Mouse (Mus musculus): ENCODE data around the gene Misp. TPM values are rescaled to one million over a fixed set of nuclear protein-coding genes. Genes with fewer than 3 reads are reported as not detected.

Misp gene
- polyA plus RNA-seq, 1 experiment: not detected

DNA sequence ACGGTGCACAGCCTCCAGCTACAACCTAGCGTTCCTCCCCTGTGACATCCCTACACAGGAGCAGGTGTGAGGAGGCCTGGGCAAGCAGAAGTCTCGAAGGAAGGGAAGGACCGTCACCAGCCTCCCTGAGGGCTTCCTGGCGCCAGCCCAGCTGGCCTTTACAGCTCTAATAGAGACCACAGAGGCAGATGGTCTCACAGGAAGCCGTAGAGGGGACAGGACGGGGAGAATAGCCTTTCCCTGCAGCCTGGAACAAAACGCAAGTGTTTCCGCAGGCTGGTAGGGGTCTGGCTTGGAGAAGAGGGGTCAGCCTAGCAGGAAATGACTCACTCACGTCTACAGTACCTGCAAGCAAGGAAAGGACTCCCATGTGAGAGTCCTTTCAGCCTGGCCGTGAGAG, 13.0 kb upstream of the Misp start:
- TF ChIP-seq GATA1 (IDR thresholded peaks at IDR 0.05; ENCODE audit: low read length): no peak

DNA sequence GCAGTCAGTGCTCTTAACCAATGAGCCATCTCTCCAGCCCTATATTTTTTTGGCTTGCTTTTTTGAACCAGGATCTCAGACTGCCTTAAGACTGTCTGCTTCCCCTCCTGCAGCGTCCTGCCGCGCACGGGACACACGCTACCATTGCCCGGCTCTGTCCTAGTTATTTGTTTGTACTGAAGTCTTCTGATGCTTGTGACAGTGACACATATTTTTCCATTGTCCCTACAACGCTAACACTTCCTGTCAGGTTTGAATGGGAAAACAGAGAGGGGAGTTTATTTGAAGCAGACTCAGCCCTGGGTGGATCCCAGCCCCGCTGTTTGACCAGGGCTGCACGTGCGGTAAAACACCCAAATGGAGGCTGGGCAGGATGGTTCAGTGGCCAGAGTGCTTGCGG, 12.1 kb upstream of the Misp start:
- TF ChIP-seq GATA1 (IDR thresholded peaks at IDR 0.05; ENCODE audit: low read length): no peak

DNA sequence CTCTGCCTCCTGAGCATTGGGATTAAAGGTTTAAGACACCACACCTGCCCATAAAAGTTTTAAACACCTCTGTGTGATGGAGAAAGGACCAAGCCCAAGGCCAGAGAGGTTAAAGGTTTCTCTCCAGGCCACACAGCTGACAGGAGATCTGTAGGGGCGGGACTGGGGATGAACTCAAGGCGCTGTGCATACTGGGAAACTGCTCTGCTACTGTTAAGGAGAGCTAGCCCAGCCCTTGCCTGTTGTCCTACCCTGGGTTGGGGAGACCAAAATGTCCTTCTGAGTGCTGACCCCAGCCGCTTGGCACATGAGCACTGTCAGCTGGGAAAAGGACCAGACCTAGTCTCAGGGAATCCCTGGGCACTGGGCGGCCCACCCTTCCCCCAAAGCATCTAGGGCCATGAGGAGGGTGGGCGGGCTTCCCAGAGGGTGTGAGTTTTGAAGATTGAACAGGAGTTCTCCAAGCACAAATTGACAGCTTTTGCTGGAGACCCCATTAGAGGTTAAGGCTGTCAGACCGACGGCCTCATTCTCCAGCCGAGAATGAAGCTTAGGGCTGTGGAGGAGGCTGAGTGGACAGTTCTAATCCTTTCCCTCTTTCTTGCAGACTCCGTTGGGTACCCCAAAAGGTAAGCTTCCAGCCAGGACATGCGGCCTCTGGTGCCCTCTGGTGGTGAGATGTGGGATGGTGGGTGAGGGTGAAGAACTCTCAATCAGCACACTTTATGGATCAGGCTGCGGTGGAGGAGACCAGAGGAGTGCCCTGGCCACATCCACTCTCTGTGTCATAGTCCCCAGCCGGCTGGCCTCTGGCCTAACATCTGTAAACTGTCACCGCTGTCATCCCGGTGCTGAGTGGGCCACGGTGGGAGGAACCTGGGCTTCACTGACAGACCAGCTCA, 8.8 kb upstream of the Misp start:
- TF ChIP-seq GATA1 (IDR thresholded peaks at IDR 0.05; ENCODE audit: low read length): no peak

- TF ChIP-seq GATA1 (IDR thresholded peaks at IDR 0.05; ENCODE audit: low read length): no peak
These were observed 6.4 kb upstream of the Misp start for GRCm38 (mm10) chr10:79814271-79814842.

- TF ChIP-seq GATA1 (IDR thresholded peaks at IDR 0.05; ENCODE audit: low read length): no peak
These were observed 4.9 kb upstream of the Misp start for GRCm38 (mm10) chr10:79815671-79816494.

- TF ChIP-seq GATA1 (IDR thresholded peaks at IDR 0.05; ENCODE audit: low read length): no peak
These were observed 3.7 kb upstream of the Misp start for GRCm38 (mm10) chr10:79817111-79817510.

DNA sequence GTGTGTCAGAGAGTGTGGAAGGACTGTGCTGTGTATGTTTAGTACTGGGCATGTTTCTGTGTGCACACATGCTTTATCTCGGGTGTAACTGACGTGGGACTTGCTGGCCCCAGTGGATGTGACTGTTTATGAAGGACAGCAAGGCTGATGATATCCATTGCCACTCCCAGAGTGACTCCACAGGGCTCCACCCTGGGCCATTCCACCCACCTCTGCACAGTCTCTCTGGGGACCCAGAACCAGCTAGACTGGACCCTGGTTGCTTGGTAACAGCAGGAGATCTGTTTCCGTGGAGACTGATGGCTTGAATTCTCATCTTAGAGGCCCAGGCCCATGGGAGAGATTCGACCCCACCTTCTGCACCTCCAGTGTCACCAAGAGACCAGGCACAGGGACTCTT, 2.6 kb upstream of the Misp start:
- TF ChIP-seq GATA1 (IDR thresholded peaks at IDR 0.05; ENCODE audit: low read length): no peak

GRCm38 (mm10) chr10:79819606-79820005, 1.2 kb upstream of the Misp start:
- TF ChIP-seq GATA1 (IDR thresholded peaks at IDR 0.05; ENCODE audit: low read length): no peak

GRCm38 (mm10) chr10:79820277-79820676, 512 bp upstream of the Misp start:
- TF ChIP-seq GATA1 (IDR thresholded peaks at IDR 0.05; ENCODE audit: low read length): no peak

DNA sequence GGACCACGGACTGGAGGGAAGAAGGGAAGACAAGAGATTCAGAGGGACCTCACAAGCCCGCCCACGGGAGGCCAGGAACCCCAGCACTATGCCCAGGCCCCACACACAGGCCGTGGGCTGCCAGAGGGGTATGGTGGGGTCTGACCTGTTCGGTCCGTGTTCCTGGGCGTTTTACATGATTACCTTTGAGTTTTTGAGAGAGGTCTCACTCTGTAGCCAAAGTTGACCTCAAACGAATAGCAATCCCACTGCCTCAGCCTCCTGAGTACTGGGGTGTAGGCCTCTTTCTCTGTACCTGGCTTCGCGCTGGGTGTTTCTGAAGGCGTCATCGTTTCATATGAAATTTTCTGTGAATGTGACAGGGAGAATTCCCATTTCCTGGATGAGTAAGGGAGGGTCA, 942 bp downstream of the Misp start:
- no peak for TF ChIP-seq GATA1 (IDR thresholded peaks at IDR 0.05; ENCODE audit: low read length)

DNA sequence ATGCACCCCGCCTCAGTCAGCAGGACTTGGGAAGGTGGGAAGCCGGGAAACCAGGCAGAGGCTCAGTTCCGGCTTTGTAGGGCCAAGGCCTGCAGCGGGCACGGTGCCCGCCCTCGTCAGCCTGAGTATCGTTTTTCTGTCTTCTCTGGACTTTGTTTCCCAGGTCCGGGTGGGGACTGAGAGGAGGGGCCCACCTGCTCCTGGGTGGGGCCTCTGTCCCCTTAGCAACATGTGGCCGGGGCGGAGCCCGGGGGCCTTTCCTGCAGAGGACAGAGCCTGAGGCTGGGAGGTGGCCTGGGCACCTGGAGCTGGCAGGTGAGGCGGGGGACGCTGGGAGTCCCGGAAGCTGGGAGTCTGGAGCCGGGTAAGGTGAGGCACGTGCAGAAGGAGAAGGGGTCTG, 1.6 kb downstream of the Misp start:
- TF ChIP-seq GATA1 (IDR thresholded peaks at IDR 0.05; ENCODE audit: low read length): no peak

DNA sequence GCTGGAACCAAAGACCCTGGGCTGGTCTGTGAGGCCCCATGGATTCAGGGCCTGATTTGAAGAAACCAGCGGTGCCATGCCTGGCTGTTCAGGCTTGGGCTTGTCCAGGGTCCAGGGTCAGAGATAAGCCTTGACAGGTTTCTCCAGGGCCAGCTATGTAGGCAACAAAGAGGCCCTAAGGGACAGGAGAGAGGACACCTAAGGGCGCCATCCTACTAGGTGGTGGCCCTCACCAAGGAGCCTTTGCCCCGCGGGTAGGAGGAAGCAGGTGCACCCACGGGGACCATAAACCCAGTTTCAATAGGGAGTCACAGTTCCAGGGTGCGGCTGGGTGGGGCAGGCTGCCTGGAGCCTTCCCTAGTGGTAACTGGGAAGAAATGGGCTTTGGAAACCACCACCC, 2.2 kb downstream of the Misp start:
- no peak for TF ChIP-seq GATA1 (IDR thresholded peaks at IDR 0.05; ENCODE audit: low read length)

DNA sequence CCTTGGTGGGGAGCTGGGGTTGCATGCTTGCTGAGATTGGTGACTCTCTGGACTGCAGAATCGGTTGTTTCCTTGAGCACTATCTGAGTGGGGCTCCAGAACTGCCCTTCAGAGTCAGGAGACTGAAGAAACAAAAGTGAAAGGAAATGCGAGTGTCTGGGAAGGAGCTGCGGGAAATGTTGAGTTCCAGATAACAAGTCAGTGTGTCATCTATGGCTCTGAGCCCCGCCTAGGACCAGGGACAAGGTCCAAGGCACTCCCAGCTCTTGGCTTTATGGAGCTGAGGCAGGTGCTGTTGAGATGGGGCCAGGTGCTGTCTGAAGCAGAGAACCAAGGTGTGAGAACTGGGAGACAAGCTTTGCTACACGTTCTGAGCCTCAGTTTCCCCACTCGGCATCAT, 3.6 kb downstream of the Misp start:
- no peak for TF ChIP-seq GATA1 (IDR thresholded peaks at IDR 0.05; ENCODE audit: low read length)

- TF ChIP-seq GATA1 (IDR thresholded peaks at IDR 0.05; ENCODE audit: low read length): no peak
These were observed 10.8 kb downstream of the Misp start for GRCm38 (mm10) chr10:79831583-79831982.

DNA sequence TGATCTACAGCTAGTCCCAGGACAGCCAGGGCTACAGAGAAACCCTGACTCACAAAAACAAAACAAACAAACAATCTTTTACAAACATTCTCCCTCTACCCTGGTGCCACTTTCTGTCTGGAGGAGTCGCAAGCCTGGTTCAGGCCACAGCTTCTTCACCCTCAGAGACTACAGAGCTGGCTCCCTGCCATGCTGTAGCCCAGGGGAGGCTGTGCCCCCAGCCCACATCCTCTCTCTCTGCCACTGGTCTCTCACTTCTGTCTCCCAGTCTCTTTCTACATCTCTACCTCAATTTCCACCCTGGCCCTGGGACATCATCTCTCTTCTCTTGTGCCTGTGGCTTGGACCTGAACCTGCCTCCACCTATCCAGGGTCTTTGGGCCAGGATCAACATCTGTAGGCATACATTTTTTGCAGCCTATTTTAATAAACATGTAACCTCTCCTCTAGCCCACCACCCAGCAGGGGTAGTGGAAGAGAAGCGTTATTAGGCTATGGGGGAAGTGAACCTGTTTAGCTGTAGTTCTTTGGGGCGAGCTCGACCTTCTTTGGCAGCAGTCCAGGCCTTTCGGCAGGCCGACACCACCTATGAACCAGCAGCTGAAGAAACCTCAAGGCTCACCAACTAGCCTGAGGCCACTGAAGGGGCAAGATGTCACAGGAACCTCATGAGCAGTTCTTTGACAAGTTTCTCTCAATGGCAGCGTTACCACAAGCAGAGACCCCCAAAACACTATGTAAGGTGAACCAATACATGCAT, 11.4 kb downstream of the Misp start:
- TF ChIP-seq GATA1 (IDR thresholded peaks at IDR 0.05; ENCODE audit: low read length): no peak

All from G1E-ER4 (cell line).